11 mouse cellular contexts compared by ENCODE assay signal in the genomic region with DNA sequence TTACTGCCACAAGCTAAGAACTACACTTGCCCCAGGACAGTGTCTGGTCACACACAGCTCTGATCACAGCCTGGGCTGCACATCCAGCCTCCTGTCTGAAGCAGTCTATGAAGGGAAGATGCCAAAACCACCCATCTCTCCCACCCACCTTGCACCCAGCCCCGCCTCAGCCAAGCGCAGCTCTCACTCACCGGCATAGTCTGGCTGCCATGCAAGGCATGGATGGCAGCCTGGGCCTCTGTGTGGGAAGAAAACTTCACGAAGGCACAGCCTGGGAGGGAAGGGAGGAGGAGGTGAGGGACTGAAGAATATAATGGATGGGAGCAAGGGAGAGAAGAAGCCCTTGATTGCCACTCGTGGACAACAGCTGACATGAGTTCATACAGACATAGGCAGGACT. TPM values are rescaled to one million over a fixed set of nuclear protein-coding genes. Genes with fewer than 3 reads are reported as not detected.
DNase-seq lines count a peak whose midpoint lies in the region; ATAC-seq lines count a peak whose summit lies in the region.
"Had no signal": no experiment of that assay in that cellular context is flagged by ENCODE, and none has a peak within 500 bp of the region (broad histone marks: within the 10 kb centered on the region; RNA-seq: fewer than 3 reads in every experiment).

No protein-coding gene starts in this region.

- DNase-seq in frontal cortex, postnatal 14 days (ENCODE audit: low spot score in 2 of 2): no peak
- peak; percentile 67 for DNase-seq in layer of hippocampus, adult 9-11 months
- DNase-seq in layer of hippocampus, adult 9-10 months (ENCODE audit: low spot score): no peak
- DNase-seq in left cerebral cortex, adult 18-20 months (ENCODE audit: low spot score in 2 of 2): peak; percentile 70 to 88
- peak; percentile 83 for DNase-seq in right cerebral cortex, postnatal 25 days
- DNase-seq in kidney, postnatal 14 days: no peak
- DNase-seq in lung, postnatal 14 days: no peak
- DNase-seq: adrenal gland, postnatal 10 days had no signal

- peak; percentile 62 for ATAC-seq in frontal cortex, adult (ENCODE audit: low TSS enrichment)
- ATAC-seq: intestine, embryonic 15.5 days; lung, postnatal 0 days had no signal

RNA-seq across cellular contexts. Expression of a gene that starts 13.3 kb away (rescaled TPM):
- 100 to 1,000 TPM; 242 to 259 TPM for total RNA-seq in left cerebral cortex, adult 18-20 months (2021)

RNA-seq across cellular contexts. Expression of a gene that starts 13.8 kb away (rescaled TPM):
- 10 to 100 TPM; 84.7 to 91.7 TPM for total RNA-seq in left cerebral cortex, adult 18-20 months (2021)

RNA-seq across cellular contexts. Expression of a gene that starts 26.9 kb away (rescaled TPM):
- 10 to 100 TPM; 68.1 to 85.1 TPM for total RNA-seq in left cerebral cortex, adult 18-20 months (2021)

RNA-seq across cellular contexts. Expression of a gene that starts 30.7 kb away (rescaled TPM):
- total RNA-seq in left cerebral cortex, adult 18-20 months (2021): under 1 TPM; 0.58 to 0.82 TPM

RNA-seq across cellular contexts. Expression of a gene that starts 54.8 kb away (rescaled TPM):
- total RNA-seq in left cerebral cortex, adult 18-20 months (2021): 1 to 10 TPM; 2.6 to 3.5 TPM

Comparison
In these comparisons a context has a peak if more than half of its experiments do, and no peak if none do; other contexts are left out.
1. DNase-seq: peak in layer of hippocampus, adult 9-11 months (single experiment), left cerebral cortex, adult 18-20 months (2 of 2) and right cerebral cortex, postnatal 25 days (single experiment); none in frontal cortex, postnatal 14 days (0 of 2), layer of hippocampus, adult 9-10 months (single experiment), kidney, postnatal 14 days (single experiment) and lung, postnatal 14 days (single experiment).